Mouse (Mus musculus) cerebellum, adult 8-10 months (tissue): ENCODE results near the gene Cd81.

Experiments
- DNase-seq: peaks from one replicate; pipeline ENCODE4 v3.0.0; 2022

Gene Cd81

GRCm38 (mm10) chr7:143051316-143051715 is 1.2 kb upstream of the Cd81 start:
- DNase-seq, result no peak

DNA sequence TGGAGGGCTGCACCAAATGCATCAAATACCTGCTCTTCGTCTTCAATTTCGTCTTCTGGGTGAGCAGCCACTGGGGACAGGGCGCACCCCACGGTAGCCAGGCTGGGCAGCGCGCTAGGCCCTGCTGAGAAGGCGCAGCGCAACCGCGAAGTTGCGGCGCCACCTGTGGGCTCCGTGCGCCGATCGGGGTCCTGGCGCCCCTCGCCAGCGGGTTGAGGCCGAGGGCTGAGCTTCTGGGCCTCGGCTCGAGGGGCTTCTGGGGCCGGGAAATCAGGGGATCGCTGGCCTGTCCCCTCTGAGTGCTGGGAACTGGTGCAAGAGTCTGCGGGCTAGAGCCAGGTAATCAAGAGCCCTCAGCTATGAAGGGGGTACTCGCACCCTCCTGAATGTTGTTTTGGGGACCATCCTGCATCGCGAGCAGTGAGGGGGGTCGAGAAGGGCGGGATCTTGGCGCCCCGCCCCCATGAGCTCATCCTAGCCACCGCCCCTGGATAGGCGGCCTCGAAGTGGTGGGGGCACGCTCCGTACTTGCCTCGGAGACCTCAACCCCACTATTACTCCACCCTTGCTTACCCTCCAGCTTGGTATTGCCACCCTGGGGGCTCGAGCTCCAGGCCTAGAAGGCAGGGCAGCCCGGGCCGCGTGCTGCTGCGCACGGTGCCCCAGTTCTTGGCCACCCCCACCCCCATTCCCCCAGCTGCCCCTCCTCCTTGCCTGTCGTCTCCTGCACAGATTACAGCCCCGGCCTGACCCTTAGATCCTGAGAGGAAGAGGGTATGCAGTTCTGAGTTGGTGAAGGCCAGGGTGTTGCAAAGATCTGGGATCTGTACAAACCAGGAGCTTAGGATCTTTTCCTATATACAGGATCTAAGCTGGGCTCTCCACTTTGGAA is 715 bp downstream of the Cd81 start:
- peak; percentile 49 for DNase-seq

GRCm38 (mm10) chr7:143053961-143054611 is 1.5 kb downstream of the Cd81 start:
- DNase-seq, result peak; percentile 18

DNA sequence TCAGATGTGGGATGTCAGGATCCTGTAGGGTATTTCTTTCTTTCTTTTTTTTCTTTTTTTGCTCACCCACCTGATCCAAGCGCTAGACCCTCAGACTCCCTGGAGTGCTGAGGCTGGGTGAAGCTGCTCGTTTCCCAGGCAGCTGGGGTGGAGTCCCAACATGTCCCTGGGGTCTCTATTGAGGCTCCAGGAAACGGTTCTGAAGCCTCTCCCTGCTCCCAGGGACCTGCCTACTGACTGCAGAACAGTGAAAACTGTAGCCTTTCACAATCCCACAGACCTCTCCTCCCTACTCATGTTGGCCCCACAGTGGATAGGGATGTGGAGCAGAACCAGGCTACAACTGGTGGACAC is 2.0 kb downstream of the Cd81 start:
- no peak for DNase-seq

- no peak for DNase-seq
These were observed 2.5 kb downstream of the Cd81 start for GRCm38 (mm10) chr7:143055001-143055400.

GRCm38 (mm10) chr7:143055499-143056186 is 3.1 kb downstream of the Cd81 start:
- peak; percentile 7 for DNase-seq

DNA sequence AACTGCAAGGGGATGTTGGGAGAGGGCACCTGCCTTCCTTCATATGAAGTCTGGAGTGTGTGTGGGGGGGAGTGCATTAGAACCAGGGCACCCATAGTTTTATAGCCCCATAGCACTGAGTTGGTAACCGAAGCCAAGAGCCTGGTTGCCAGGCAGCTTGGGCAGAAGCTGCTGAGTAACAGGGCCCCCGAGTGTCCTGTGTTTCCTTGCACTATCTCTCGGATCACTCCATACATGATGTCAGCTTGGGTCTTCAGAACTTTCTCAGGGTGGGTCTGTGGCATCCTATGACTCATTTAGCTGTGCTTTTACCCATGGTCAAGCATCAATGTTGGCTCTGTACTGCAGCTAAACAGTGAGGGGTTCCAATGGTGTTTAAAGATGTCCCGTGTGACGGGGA is 4.5 kb downstream of the Cd81 start:
- DNase-seq, result no peak

- no peak for DNase-seq
These were observed 5.2 kb downstream of the Cd81 start for GRCm38 (mm10) chr7:143057667-143058220.

- peak; percentile 10 for DNase-seq
These were observed 5.7 kb downstream of the Cd81 start for GRCm38 (mm10) chr7:143058221-143058697.

- peak; percentile 37 for DNase-seq
These were observed 6.8 kb downstream of the Cd81 start for GRCm38 (mm10) chr7:143059202-143059870.

DNA sequence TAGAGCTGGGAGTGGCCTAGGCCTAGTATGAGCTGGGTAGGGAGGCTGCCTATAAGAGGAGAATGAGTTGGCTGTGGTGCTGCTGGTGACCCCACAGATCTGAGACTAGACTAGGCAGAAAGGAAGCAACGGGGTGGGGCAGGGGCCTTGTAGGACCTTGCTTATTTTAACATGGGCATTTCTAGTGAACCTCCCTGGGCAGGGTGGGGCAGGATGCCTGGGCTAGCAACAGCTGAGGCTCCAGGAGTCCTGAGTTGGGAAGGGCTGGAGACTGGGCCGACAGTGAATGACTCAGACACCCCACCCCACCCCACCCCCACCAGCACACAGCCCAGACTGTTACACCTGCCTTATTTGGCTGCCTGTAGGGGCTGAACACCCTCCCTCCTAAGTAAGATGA is 10.2 kb downstream of the Cd81 start:
- DNase-seq, result no peak

GRCm38 (mm10) chr7:143064226-143064625 is 11.7 kb downstream of the Cd81 start:
- peak; percentile 25 for DNase-seq

DNA sequence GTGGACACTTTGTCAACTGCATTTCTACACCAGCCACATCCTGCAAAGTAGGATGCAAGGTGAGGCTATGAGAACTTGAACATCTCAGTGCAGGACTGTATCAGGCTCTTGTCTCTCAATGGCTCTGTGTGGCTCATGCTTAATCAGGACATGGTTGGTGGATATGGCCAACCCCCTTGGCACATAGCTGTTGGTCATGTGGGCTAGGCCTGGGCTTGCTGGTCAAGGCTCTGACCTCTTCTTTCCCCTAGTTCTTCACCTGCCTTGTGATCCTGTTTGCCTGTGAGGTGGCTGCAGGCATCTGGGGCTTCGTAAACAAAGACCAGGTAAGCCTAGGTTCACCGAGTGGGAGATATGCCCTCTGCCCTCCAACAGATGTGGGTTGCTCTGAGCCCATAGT is 13.2 kb downstream of the Cd81 start:
- no peak for DNase-seq

DNA sequence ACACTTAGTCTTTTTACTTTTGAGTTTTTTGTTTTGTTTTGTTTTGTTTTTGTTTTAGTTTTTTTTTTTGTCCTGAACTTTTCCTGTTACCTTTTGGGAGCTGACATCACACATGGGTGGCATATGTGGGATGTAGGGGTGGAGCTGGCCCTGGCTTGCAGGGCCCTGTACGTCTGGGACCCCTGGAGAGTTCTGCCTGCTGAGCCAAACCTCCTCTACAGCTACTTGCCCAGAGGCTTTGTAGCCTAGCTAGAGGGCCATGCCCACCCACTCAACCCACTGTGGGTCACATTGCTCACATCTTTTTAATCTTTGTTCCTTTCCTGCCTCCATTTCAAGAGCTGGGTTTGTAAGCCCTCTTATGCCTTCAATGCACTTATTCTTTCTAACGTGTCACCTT is 14.9 kb downstream of the Cd81 start:
- DNase-seq, result peak; percentile 26

DNA sequence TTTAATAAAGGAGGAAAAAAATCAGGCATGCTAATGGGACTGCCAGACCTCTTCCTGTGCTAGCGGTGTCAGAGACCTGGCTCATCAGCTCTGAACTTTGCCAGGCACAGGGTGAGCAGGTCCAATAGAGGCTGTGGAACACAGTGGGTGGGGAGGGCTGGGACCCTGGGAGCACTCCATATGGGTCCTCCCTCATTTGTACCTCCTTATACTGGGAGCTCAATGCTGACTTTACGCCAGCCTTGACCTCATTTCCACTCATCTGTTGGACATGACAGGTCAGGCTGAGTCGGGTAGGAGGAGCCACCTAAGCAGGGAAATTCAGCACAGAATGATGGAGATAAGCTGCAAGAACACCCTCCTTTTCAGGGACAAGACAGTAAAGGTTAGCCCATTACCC is 15.4 kb downstream of the Cd81 start:
- DNase-seq, result peak; percentile 38

- DNase-seq, result peak; percentile 66
These were observed 15.9 kb downstream of the Cd81 start for GRCm38 (mm10) chr7:143068316-143068881.

GRCm38 (mm10) chr7:143068882-143069591 is 16.5 kb downstream of the Cd81 start, which contains the start of gene Tssc4:
Gene Tssc4 (plus strand): TSS chr7:143069249.
- peak; percentile 98 for DNase-seq

DNA sequence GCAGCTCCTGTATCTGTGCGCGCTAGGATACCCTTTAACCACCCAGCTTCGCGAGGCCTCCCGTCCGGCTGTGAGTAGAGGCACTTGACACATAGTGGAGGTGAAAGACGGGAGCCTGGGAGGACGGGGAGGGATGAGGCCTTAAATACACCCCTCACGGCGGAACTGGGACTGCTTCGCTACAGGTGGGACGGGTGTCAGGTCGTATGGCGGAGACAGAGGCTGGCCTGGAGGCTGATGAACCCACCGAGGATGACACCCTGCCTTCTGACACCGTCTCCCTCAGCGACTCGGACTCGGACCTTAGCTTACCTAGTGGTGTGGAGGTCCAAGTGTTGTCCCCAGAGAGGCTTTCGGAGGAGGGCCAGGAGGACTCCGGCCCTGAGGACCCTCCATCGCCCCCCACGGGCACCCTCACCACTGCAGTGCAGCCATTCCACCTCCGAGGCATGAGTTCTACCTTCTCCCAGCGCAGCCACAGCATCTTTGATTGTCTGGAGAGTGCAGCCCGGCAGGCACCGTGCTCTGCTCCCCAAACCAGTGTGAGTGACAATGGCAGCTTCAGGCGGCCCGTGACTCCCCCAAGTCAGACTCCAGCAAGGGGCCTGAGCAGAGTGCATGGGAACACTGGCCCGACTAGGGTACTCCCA is 17.3 kb downstream of the Cd81 start:
- peak; percentile 48 for DNase-seq

DNA sequence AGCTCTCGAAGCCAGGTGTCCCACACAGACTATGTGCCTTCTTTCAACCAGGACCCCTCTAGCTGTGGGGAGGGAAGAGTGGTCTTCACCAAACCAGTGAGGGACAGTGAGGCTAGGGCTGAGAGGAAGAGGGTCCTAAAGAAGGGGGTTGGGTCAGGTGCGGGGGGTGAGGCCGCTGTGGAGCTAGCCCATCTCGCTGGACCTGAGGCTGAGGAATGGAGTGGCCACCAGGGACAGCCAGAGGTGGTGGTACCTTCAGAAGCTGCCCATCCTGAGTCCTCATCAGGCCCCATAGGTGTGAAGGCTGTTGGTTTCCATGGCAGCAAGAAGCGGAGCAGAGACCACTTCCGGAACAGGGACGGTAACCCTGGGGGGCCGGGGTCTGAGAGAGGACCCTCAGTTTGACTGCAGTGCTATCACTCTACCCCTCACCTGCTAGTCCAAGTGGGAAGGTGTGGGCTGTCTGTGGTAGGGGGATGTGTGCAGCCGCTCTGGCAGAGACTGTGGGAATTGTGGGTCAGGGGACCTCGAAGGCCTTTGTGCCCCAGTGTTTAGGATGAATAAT is 18.0 kb downstream of the Cd81 start:
- DNase-seq, result no peak

DNA sequence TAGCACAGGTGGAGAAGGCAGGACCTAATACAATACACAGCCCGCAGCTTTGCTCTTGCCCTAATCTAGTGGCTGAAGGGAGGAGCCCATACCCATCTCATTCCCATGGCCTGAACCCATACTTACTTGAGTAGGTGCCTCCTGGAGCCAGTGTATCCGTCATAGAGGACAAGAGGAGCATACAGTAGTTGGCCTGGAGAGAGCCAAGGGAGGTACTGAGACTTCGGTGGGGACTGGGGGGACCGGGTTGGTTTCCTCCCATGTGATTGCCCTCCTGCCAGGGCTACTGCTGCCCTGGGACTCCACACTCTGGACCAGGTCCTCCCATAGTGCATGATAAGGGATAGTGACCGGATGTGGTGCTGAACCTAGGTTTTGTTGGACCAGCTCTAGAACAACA is 20.1 kb downstream of the Cd81 start:
- DNase-seq, result no peak

DNA sequence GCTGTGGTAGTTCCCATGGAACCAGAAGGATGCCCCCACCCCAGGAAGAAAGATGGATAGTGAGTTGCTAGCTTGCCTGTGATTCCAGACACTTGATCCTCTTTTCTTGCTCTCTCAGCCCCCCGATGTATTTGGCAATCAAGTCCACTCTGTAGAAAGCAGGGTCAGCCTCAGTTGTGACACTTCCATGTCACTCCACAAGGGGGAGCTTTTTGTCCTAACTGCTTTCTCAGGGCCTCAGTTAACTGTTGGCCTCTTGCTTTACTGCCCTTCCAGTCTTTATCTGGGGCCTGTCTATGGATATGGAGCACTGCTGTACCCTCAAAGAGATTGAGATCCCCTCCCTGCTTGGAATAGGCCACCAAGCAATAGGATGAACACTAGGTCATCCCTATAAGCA is 20.5 kb downstream of the Cd81 start:
- DNase-seq, result peak; percentile 26
